Mouse (Mus musculus) kidney, postnatal 0 days (tissue): ENCODE results near the gene Fam114a2. TPM values are rescaled to one million over a fixed set of nuclear protein-coding genes. Genes with fewer than 3 reads are reported as not detected.

Source experiments
- ATAC-seq: fragments of 200-750 bp; cut with Nextera tagmentation; replicated peaks from 2 replicates; pipeline ENCODE4 v1.8.0; 2017; ENCODE audit warnings: low read depth, moderate number of reproducible peaks, moderate TSS enrichment, moderate library complexity; ENCODE audit not compliant: low FRiP score
- DNase-seq: peaks from one replicate; pipeline ENCODE4 v3.0.0-alpha.2; 2016; ENCODE audit warnings: low spot score
- H3K27ac ChIP-seq: fragments of 300-500 bp; sonication (generic); 2 replicates; pipeline ENCODE4 v1.5.1; 2014; ENCODE audit warnings: mild to moderate bottlenecking
- H3K27me3 ChIP-seq: fragments of 300-500 bp; sonication (generic); 2 replicates; pipeline ENCODE4 v1.6.1; 2014; ENCODE audit warnings: low read length, mixed read lengths; ENCODE audit not compliant: insufficient read depth
- H3K36me3 ChIP-seq: fragments of 300-500 bp; sonication (generic); 2 replicates; pipeline ENCODE4 v1.6.1; 2014; ENCODE audit warnings: low read length, mixed read lengths; ENCODE audit not compliant: insufficient read depth
- H3K4me1 ChIP-seq: fragments of 300-500 bp; sonication (generic); replicated peaks from 2 replicates; pipeline ENCODE4 v1.6.1; 2014; ENCODE audit warnings: antibody characterized with exemption, low read length, mixed read lengths; ENCODE audit not compliant: insufficient read depth
- H3K4me2 ChIP-seq: fragments of 300-500 bp; sonication (generic); 2 replicates; pipeline ENCODE4 v1.6.1; 2014; ENCODE audit warnings: mild to moderate bottlenecking, low read length, moderate library complexity, mixed read lengths
- H3K4me3 ChIP-seq: fragments of 300-500 bp; sonication (generic); replicated peaks from 2 replicates; pipeline ENCODE4 v1.5.1; 2014; ENCODE audit warnings: low read depth, low read length
- H3K9ac ChIP-seq: fragments of 300-500 bp; sonication (generic); 2 replicates; pipeline ENCODE4 v1.6.1; 2014; ENCODE audit warnings: low read depth, low read length
- H3K9me3 ChIP-seq: fragments of 300-500 bp; sonication (generic); replicated peaks from 2 replicates; pipeline ENCODE4 v1.6.1; 2016; ENCODE audit warnings: low read length, inconsistent platforms, mixed read lengths
- CTCF ChIP-seq: IDR thresholded peaks from 2 replicates; pipeline ENCODE4 v1.5.1; 2016; ENCODE audit warnings: antibody characterized with exemption, low read depth, mild to moderate bottlenecking, moderate library complexity
- WGBS: fragments of 180-500 bp; shearing (Covaris S2); extraction: QIAGEN DNeasy Blood & Tissue Kit; methylation state at CpG from one replicate; pipeline ENCODE4 v1.1.7; 2014; 5-methylcytosine and 5-hydroxymethylcytosine counted together
- polyA plus RNA-seq: library from polyadenylated mRNA; unstranded; fragments of >200 nt; fragmentation: Nextera tagmentation; extraction: Ambion mirVana; gene quantifications from 2 replicates; pipeline ENCODE4 v1.2.1, GENCODE M21; 2015

Gene Fam114a2
- polyA plus RNA-seq, 1 experiment from 2014 or later: 70.1 TPM

- H3K27ac ChIP-seq: no peak overlapping the region
- H3K4me3 ChIP-seq: no peak overlapping the region
- H3K9me3 ChIP-seq: no peaks in the 10 kb centered on the region
- H3K27me3 ChIP-seq: no peaks in the 10 kb centered on the region
- no peaks in the 10 kb centered on the region for H3K4me1 ChIP-seq
- ATAC-seq (no peak), DNase-seq (no peak)
- no peaks in the 10 kb centered on the region for H3K36me3 ChIP-seq
- no peak overlapping the region for H3K9ac ChIP-seq
- TF ChIP-seq CTCF: no peak
- H3K4me2 ChIP-seq: no peak overlapping the region
- WGBS: 68% methylated on average over 3 of the region's 3 CpGs
These were observed 52.6 kb downstream of the Fam114a2 start for GRCm38 (mm10) chr11:57465844-57466243.

GRCm38 (mm10) chr11:57465025-57465424, 53.4 kb downstream of the Fam114a2 start:
- H3K4me3 ChIP-seq: no peak overlapping the region
- ATAC-seq: no peak
- WGBS: 54% methylated on average over 8 of the region's 8 CpGs
- H3K4me2 ChIP-seq: no peak overlapping the region
- no peaks in the 10 kb centered on the region for H3K36me3 ChIP-seq
- no peaks in the 10 kb centered on the region for H3K9me3 ChIP-seq
- no peak overlapping the region for H3K9ac ChIP-seq
- no peak overlapping the region for H3K27ac ChIP-seq
- peak; percentile 41; the same call in 1 of the 2 replicates for TF ChIP-seq CTCF
- H3K4me1 ChIP-seq: no peaks in the 10 kb centered on the region
- H3K27me3 ChIP-seq: no peaks in the 10 kb centered on the region
- peak; percentile 28 for DNase-seq

GRCm38 (mm10) chr11:57459759-57460158, 58.7 kb downstream of the Fam114a2 start:
- 56% methylated on average over 6 of the region's 6 CpGs for WGBS
- H3K4me2 ChIP-seq: no peak overlapping the region
- no peak for ATAC-seq

GRCm38 (mm10) chr11:57454421-57454820, 64.0 kb downstream of the Fam114a2 start:
- H3K27me3 ChIP-seq: no peaks in the 10 kb centered on the region
- H3K27ac ChIP-seq: no peak overlapping the region
- 28% methylated on average over 5 of the region's 5 CpGs for WGBS
- H3K9ac ChIP-seq: no peak overlapping the region
- no peaks in the 10 kb centered on the region for H3K36me3 ChIP-seq
- no peak overlapping the region for H3K4me2 ChIP-seq
- DNase-seq (peak; percentile 21), ATAC-seq (no peak)
- H3K4me1 ChIP-seq: no peaks in the 10 kb centered on the region
- TF ChIP-seq CTCF: no peak
- H3K9me3 ChIP-seq: no peaks in the 10 kb centered on the region
- H3K4me3 ChIP-seq: no peak overlapping the region

More at GRCm38 (mm10) chr11:57459759-57460158, 58.7 kb downstream of the Fam114a2 start:
- Histone ChIP-seq H3K4me1 (no peaks in the 10 kb centered on the region), H3K27me3 (no peaks in the 10 kb centered on the region), H3K9ac (no peak overlapping the region), H3K36me3 (no peaks in the 10 kb centered on the region), H3K4me3 (no peak overlapping the region), H3K27ac (no peak overlapping the region), H3K9me3 (no peaks in the 10 kb centered on the region)
- DNase-seq: no peak
- TF ChIP-seq CTCF: no peak

- H3K9me3 ChIP-seq: no peaks in the 10 kb centered on the region
- 53% methylated on average over 6 of the region's 6 CpGs for WGBS
- no peaks in the 10 kb centered on the region for H3K27me3 ChIP-seq
- ATAC-seq (no peak), DNase-seq (no peak)
- no peaks in the 10 kb centered on the region for H3K36me3 ChIP-seq
- H3K9ac ChIP-seq: no peak overlapping the region
- TF ChIP-seq CTCF: no peak
- H3K27ac ChIP-seq: no peak overlapping the region
- no peak overlapping the region for H3K4me2 ChIP-seq
- H3K4me3 ChIP-seq: no peak overlapping the region
- H3K4me1 ChIP-seq: no peaks in the 10 kb centered on the region
These were observed 73.0 kb downstream of the Fam114a2 start for GRCm38 (mm10) chr11:57445237-57445962.

GRCm38 (mm10) chr11:57434153-57434552, 84.3 kb downstream of the Fam114a2 start:
- Histone ChIP-seq H3K27ac (no peak overlapping the region), H3K27me3 (no peaks in the 10 kb centered on the region), H3K9me3 (no peaks in the 10 kb centered on the region), H3K9ac (no peak overlapping the region), H3K36me3 (no peaks in the 10 kb centered on the region), H3K4me2 (no peak overlapping the region), H3K4me1 (no peaks in the 10 kb centered on the region), H3K4me3 (no peak overlapping the region)
- DNase-seq (peak; percentile 86), ATAC-seq (no peak)
- WGBS: 2% methylated on average over 1 of the region's 1 CpGs
- no peak for TF ChIP-seq CTCF

Other genes with a start within 250 kb of the Fam114a2 start
- gene Mfap3, start within 50 bp of the Fam114a2 start, polyA plus RNA-seq: 47.3 and 53.7 TPM in 2 replicates
- gene Galnt10, start 126.8 kb upstream of the Fam114a2 start, polyA plus RNA-seq: 18.4 and 19.2 TPM in 2 replicates